Mouse (Mus musculus): ENCODE measurements around the gene Olfr1176. TPM values are rescaled to one million over a fixed set of nuclear protein-coding genes. Genes with fewer than 3 reads are reported as not detected.

The Olfr1176 gene
- total RNA-seq (2021) = not detected
- long read RNA-seq, experiment 1 = 0 reads
- long read RNA-seq, experiment 2 = 0 reads

DNA sequence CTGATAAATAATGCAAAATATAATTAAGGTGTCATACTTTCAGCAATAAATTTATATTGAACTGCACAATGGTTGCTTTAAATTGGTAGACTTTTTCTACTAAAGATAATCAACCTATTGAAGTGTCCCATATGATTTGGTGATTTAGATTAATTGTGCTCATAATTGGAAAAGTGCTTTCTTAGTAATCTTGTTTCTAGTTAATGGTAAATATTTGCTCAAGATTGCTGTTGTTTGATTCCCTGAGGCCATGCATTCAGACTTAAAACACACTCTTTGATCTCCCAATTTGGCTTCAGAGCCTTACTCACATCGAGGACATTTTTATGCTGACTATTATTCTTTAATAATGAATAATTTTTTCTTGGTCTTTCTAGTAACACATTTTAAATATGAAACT, at the start of gene Olfr1176:
Gene Olfr1176 (plus strand): TSS at position 301 of the 400 bp plus-strand sequence.
- no peak for DNase-seq (ENCODE audit: low spot score in 2 of 2)

- no peak for DNase-seq (ENCODE audit: low spot score in 2 of 2)
Measured at GRCm38 (mm10) chr2:88315035-88315434, 21.5 kb upstream of the Olfr1176 start, which contains the start of gene Olfr1174-ps. Olfr1174-ps (minus strand) TSS chr2:88315135.

DNA sequence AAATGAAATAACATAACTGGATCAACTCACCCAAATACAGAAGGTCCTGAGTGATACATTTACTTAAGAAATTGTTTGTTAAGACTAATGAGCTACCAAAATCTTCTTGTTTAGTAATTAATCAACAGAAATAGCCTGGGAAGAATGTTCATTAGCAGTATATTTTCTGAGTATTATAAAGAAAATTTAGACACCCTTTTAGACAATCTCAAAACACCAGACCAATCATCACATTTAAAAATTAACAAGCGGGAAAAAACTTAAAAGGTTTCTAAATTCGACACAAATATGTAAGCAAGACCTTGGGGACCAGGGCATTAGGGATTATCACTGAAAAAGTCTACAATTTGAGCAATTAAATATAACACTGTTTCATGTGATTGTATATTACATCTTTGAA, 9.4 kb upstream of the Olfr1176 start, which contains the start of gene Olfr1175-ps:
Gene Olfr1175-ps (minus strand): TSS at position 101 of the 400 bp plus-strand sequence.
- DNase-seq (ENCODE audit: low spot score in 2 of 2) = no peak

GRCm38 (mm10) chr2:88346392-88346791, 9.9 kb downstream of the Olfr1176 start, which contains the start of gene Olfr1177-ps:
Olfr1177-ps (minus strand) TSS chr2:88346492.
- DNase-seq (ENCODE audit: low spot score in 2 of 2) = no peak

GRCm38 (mm10) chr2:88356304-88356703, 19.8 kb downstream of the Olfr1176 start:
- no peak for DNase-seq (ENCODE audit: low spot score in 2 of 2)

DNA sequence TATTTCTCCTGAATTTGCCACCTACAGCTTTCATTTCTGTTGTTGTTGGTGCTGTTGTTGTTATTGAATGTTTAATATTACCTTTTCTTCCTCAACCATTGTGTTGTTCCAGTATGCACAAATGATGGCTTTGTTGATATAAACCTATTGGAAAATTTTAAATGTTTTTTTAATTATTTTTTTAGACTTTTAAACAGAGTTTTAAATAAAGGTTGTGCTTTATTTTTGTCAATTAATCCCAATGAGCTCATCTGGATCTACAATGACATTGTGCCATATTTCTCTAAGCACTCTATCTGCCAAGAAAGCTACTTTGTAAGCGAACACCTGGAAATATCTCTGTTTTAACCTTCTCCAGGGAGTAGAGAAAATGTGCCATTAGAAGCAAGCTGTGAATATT, 50.2 kb downstream of the Olfr1176 start, which contains the start of gene Olfr1178:
Gene Olfr1178 (plus strand): TSS at position 301 of the 400 bp plus-strand sequence.
- DNase-seq (ENCODE audit: low spot score in 2 of 2) = no peak

Other genes with a start within 250 kb of the Olfr1176 start
- not detected for gene Olfr1164, start 242.8 kb upstream of the Olfr1176 start, total RNA-seq (2021)
- gene Olfr1166, start 208.4 kb upstream of the Olfr1176 start, total RNA-seq (2021) = not detected
- not detected for gene Olfr1167, start 181.5 kb upstream of the Olfr1176 start, total RNA-seq (2021)
- gene Olfr1168, start 154.8 kb upstream of the Olfr1176 start, total RNA-seq (2021) = not detected
- gene Olfr1170, start 108.4 kb upstream of the Olfr1176 start, total RNA-seq (2021) = not detected
- not detected for gene Olfr1173, start 56.8 kb upstream of the Olfr1176 start, total RNA-seq (2021)
- gene Olfr1174-ps, start 21.6 kb upstream of the Olfr1176 start, total RNA-seq (2021) = not detected
- gene Olfr1175-ps, start 9.5 kb upstream of the Olfr1176 start, total RNA-seq (2021) = not detected
- gene Olfr1177-ps, start 9.8 kb downstream of the Olfr1176 start, total RNA-seq (2021) = not detected
- not detected for gene Olfr1178, start 50.3 kb downstream of the Olfr1176 start, total RNA-seq (2021)
- gene Olfr1179, start 69.7 kb downstream of the Olfr1176 start, total RNA-seq (2021) = not detected
- not detected for gene Olfr1180, start 82.4 kb downstream of the Olfr1176 start, total RNA-seq (2021)
- not detected for gene Olfr1181, start 89.5 kb downstream of the Olfr1176 start, total RNA-seq (2021)
- not detected for gene Gm13757, start 112.4 kb downstream of the Olfr1176 start, total RNA-seq (2021)
- gene Olfr1183, start 118.1 kb downstream of the Olfr1176 start, total RNA-seq (2021) = not detected
- gene Olfr1184, start 146.9 kb downstream of the Olfr1176 start, total RNA-seq (2021) = not detected
- gene Olfr1185-ps1, start 156.6 kb downstream of the Olfr1176 start, total RNA-seq (2021) = not detected
- not detected for gene Olfr1186, start 181.8 kb downstream of the Olfr1176 start, total RNA-seq (2021)
- gene Olfr1188, start 220.2 kb downstream of the Olfr1176 start, total RNA-seq (2021) = not detected
- not detected for gene Olfr1189, start 249.7 kb downstream of the Olfr1176 start, total RNA-seq (2021)

Measured in gastrocnemius, postnatal 4 days (tissue).